Mouse (Mus musculus) limb, embryonic 11.5 days (tissue): ENCODE data around the gene Hist1h4c. TPM values are rescaled to one million over a fixed set of nuclear protein-coding genes. Genes with fewer than 3 reads are reported as not detected.
"Not testable (repeated sequence)": the region's sequence is repeated elsewhere in the genome, so short reads cannot be mapped to it uniquely, and the experiment has no call there.

ENCODE experiments used
- ATAC-seq: fragments of 200-750 bp; cut with Nextera tagmentation; 2 replicates; pipeline ENCODE4 v1.8.0; 2017; ENCODE audit warnings: low read depth; ENCODE audit not compliant: insufficient number of reproducible peaks, low FRiP score, low TSS enrichment
- DNase-seq: peaks from one replicate; pipeline ENCODE4 v3.0.0-alpha.2; 2015; ENCODE audit warnings: low spot score
- H3K27ac ChIP-seq: fragments of 300-500 bp; sonication (generic); replicated peaks from 2 replicates; pipeline ENCODE4 v1.5.1; 2014; ENCODE audit warnings: low read depth, mild to moderate bottlenecking, low read length
- H3K27me3 ChIP-seq: fragments of 300-500 bp; sonication (generic); 2 replicates; pipeline ENCODE4 v1.6.1; 2014; ENCODE audit warnings: mild to moderate bottlenecking, low read length, mixed read lengths; ENCODE audit not compliant: control insufficient read depth, insufficient read depth
- H3K36me3 ChIP-seq: fragments of 300-500 bp; sonication (generic); 2 replicates; pipeline ENCODE4 v1.6.1; 2014; ENCODE audit warnings: mild to moderate bottlenecking, low read length, moderate library complexity, mixed read lengths; ENCODE audit not compliant: control insufficient read depth, insufficient read depth
- H3K4me1 ChIP-seq: fragments of 300-500 bp; sonication (generic); 2 replicates; pipeline ENCODE4 v1.6.1; 2014; ENCODE audit warnings: low read length, mixed read lengths; ENCODE audit not compliant: control insufficient read depth, insufficient read depth
- H3K4me2 ChIP-seq: fragments of 300-500 bp; sonication (generic); 2 replicates; pipeline ENCODE4 v1.6.1; 2014; ENCODE audit warnings: low read depth, mild to moderate bottlenecking, moderate library complexity; ENCODE audit not compliant: severe bottlenecking
- H3K4me3 ChIP-seq: fragments of 300-500 bp; sonication (generic); 2 replicates; pipeline ENCODE4 v1.5.1; 2014; ENCODE audit warnings: low read depth, low read length
- H3K9ac ChIP-seq: fragments of 300-500 bp; sonication (generic); 2 replicates; pipeline ENCODE4 v1.6.1; 2014; ENCODE audit warnings: mild to moderate bottlenecking, low read length
- H3K9me3 ChIP-seq: fragments of 300-500 bp; sonication (generic); 2 replicates; pipeline ENCODE4 v1.6.1; 2016; ENCODE audit warnings: low read length; ENCODE audit not compliant: control insufficient read depth
- WGBS: fragments of 180-500 bp; shearing (Covaris S2); extraction: QIAGEN DNeasy Blood & Tissue Kit; methylation state at CpG from one replicate; pipeline ENCODE4 v1.1.7; 2014; 5-methylcytosine and 5-hydroxymethylcytosine counted together
- polyA plus RNA-seq: library from polyadenylated mRNA; unstranded; fragments of >200 nt; fragmentation: Nextera tagmentation; extraction: Ambion mirVana; gene quantifications from 2 replicates; pipeline ENCODE4 v1.2.1, GENCODE M21; 2014

Hist1h4c gene
- polyA plus RNA-seq, 1 experiment from 2014 or later = 6.6 TPM

DNA sequence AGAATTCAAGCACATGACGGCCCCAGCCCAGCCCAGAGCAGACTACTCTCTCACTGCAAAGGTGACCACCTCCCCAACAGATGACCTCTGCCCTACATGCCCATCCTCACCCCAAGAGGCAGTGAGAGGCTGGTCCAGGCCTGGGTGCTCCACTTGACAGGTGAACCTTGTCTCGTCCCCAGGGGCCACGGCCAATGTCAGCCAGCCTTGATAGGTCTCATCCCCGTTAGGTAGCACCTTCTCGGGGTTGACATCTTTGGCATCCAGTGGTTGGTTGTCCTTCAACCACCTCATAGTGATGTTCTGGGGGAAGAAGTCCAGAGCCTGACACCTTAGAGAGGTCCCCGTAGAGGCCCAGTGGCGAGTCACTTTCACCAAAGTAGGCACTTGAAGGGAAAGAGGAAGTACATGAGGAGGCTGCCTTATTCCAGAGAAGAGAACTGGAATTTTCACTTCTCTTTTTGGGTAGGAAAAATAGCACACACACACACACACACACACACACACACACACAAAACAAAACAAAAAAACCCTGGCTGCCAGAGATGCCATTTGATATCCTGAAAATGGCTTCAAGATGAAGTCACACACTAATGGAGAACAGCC, 7.6 kb upstream of the Hist1h4c start:
- no peaks in the 10 kb centered on the region for H3K36me3 ChIP-seq
- no peak overlapping the region for H3K27ac ChIP-seq
- H3K4me1 ChIP-seq = peaks cover 16% of the 10 kb centered on the region
- H3K9ac ChIP-seq = no peak overlapping the region
- H3K9me3 ChIP-seq = no peaks in the 10 kb centered on the region
- 94% methylated on average over 7 of the region's 7 CpGs for WGBS
- H3K27me3 ChIP-seq = no peaks in the 10 kb centered on the region
- ATAC-seq (no peak), DNase-seq (peak; percentile 17)
- H3K4me3 ChIP-seq = no peak overlapping the region
- no peak overlapping the region for H3K4me2 ChIP-seq

- H3K9me3 ChIP-seq, ATAC-seq, H3K4me3 ChIP-seq, H3K27ac ChIP-seq, H3K9ac ChIP-seq, H3K4me1 ChIP-seq, DNase-seq, H3K36me3 ChIP-seq, H3K27me3 ChIP-seq, H3K4me2 ChIP-seq: not testable (repeated sequence)
- WGBS = 93% methylated on average over 2 of the region's 2 CpGs
Measured at GRCm38 (mm10) chr13:23702801-23703200, 4.5 kb upstream of the Hist1h4c start.

- H3K4me2 ChIP-seq = no peak overlapping the region
- WGBS = 83% methylated on average over 4 of the region's 4 CpGs
Measured at GRCm38 (mm10) chr13:23702220-23702619, 4.0 kb upstream of the Hist1h4c start.

DNA sequence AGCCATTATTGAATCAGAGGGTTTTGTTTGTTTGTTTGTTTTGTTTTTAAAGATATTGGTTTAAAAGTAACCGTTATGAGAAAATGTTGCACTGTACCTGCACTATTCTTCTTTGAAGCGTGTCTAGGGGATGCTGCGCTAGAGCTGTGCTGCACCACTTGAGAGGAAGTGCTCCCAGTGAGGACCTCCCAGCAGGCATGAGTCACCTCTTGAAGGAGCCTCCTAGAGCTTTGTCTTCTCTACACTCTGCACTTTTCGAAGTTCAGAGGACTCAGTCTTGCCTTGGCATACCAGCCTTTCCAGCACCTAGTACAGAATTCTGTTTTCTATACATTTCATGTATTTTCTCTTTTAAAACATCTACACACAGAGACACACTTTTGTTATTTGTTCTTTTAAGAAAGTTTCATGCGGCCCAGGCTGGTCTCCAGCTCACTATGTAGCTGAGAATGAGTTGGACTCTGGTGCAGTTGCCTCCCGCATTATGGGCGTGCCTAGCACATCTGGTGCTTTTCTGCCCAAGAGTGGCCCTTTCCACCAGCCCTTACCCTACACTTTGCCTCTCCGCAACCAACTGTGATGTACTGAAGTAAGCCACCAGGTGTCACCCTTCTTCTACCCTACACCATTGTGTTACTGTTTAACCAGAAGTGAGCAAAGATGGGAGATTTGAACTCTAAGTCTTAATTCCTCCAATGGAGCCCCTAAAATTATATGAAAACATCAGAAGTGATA, 2.7 kb upstream of the Hist1h4c start:
- ATAC-seq (peak; percentile 66), DNase-seq (peak; percentile 81)
- WGBS = 33% methylated on average over 8 of the region's 8 CpGs
- Histone ChIP-seq H3K36me3 (no peaks in the 10 kb centered on the region), H3K27me3 (no peaks in the 10 kb centered on the region), H3K4me1 (no peaks in the 10 kb centered on the region), H3K9ac (no peak overlapping the region), H3K27ac (no peak overlapping the region), H3K4me3 (no peak overlapping the region), H3K4me2 (no peak overlapping the region), H3K9me3 (no peaks in the 10 kb centered on the region)

More at GRCm38 (mm10) chr13:23702220-23702619, 4.0 kb upstream of the Hist1h4c start:
- H3K9me3 ChIP-seq = no peaks in the 10 kb centered on the region
- no peaks in the 10 kb centered on the region for H3K4me1 ChIP-seq
- DNase-seq (peak; percentile 13), ATAC-seq (no peak)
- no peaks in the 10 kb centered on the region for H3K27me3 ChIP-seq
- H3K27ac ChIP-seq = no peak overlapping the region
- no peaks in the 10 kb centered on the region for H3K36me3 ChIP-seq
- H3K9ac ChIP-seq = no peak overlapping the region
- H3K4me3 ChIP-seq = no peak overlapping the region

DNA sequence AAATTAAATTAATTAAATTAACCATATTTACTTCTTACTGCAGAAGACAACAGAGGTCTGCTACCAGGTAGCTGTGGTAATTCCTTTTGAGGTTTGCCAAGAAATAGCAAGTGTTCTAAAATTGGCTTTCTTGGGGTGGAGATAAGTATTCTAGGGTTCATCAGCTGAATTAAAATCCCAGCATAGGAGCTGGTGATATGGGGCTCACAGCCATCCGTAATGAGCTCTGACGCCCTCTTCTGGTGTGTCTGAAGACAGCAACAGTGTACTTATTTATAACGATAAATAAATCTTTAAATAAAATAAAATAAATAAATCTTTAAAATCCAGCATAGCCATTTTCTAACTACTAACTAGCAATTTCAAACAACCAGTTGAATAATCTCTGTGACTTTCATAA, 1.5 kb upstream of the Hist1h4c start:
- 73% methylated on average over 3 of the region's 3 CpGs for WGBS
- H3K27me3 ChIP-seq = no peaks in the 10 kb centered on the region
- no peak overlapping the region for H3K4me3 ChIP-seq
- DNase-seq = peak; percentile 16
- no peaks in the 10 kb centered on the region for H3K9me3 ChIP-seq
- no peaks in the 10 kb centered on the region for H3K36me3 ChIP-seq
- no peak for ATAC-seq
- H3K4me2 ChIP-seq = no peak overlapping the region
- no peak overlapping the region for H3K27ac ChIP-seq
- H3K4me1 ChIP-seq = no peaks in the 10 kb centered on the region
- H3K9ac ChIP-seq = no peak overlapping the region

DNA sequence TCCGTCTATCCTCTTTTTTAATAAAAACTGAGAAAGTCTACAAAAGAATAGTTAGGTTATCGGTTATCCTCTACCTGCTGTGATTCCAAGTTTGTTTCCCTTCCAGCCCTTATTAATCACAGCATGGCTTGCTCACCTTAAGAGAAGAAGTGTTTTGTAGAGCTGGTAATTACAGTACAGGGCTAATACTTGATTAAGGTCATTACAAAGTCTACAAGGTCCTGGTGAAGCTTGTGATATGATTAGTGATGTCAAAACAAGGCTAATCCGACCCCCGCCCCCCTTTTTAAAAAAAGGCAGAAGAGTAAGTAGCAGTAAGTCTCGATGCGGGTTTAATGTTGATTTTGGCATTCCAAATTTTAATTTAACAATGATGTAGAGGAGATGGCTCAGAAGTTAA, 742 bp upstream of the Hist1h4c start:
- H3K4me3 ChIP-seq = no peak overlapping the region
- 78% methylated on average over 6 of the region's 6 CpGs for WGBS
- H3K9me3 ChIP-seq = no peaks in the 10 kb centered on the region
- no peak overlapping the region for H3K9ac ChIP-seq
- H3K27ac ChIP-seq = peak overlapping the region; percentile 31
- no peaks in the 10 kb centered on the region for H3K4me1 ChIP-seq
- DNase-seq (peak; percentile 18), ATAC-seq (no peak)
- no peaks in the 10 kb centered on the region for H3K27me3 ChIP-seq
- H3K36me3 ChIP-seq = no peaks in the 10 kb centered on the region
- H3K4me2 ChIP-seq = no peak overlapping the region

- peak; percentile 79 for DNase-seq
- peak; percentile 83 for ATAC-seq
- peak overlapping the region; percentile 86 for H3K27ac ChIP-seq
- no peaks in the 10 kb centered on the region for H3K4me1 ChIP-seq
- H3K4me2 ChIP-seq = peak overlapping the region; percentile 55
- peak overlapping the region; percentile 37 for H3K4me3 ChIP-seq
- no peaks in the 10 kb centered on the region for H3K9me3 ChIP-seq
- WGBS = under 1% methylated on average over 22 of the region's 32 CpGs
- H3K9ac ChIP-seq = peak overlapping the region; percentile 74
- no peaks in the 10 kb centered on the region for H3K36me3 ChIP-seq
- H3K27me3 ChIP-seq = no peaks in the 10 kb centered on the region
Measured at GRCm38 (mm10) chr13:23697491-23698299, 559 bp downstream of the Hist1h4c start.

- DNase-seq = peak; percentile 25
- H3K27ac ChIP-seq = peak overlapping the region; percentile 45
- WGBS = 53% methylated on average over 15 of the region's 15 CpGs
- ATAC-seq = no peak
- no peaks in the 10 kb centered on the region for H3K4me1 ChIP-seq
- no peak overlapping the region for H3K4me3 ChIP-seq
- H3K4me2 ChIP-seq = peak overlapping the region; percentile 7; the same call in 1 of the 2 replicates
- peak overlapping the region; percentile 34; the same call in 1 of the 2 replicates for H3K9ac ChIP-seq
- H3K9me3 ChIP-seq = no peaks in the 10 kb centered on the region
- no peaks in the 10 kb centered on the region for H3K36me3 ChIP-seq
- no peaks in the 10 kb centered on the region for H3K27me3 ChIP-seq
Measured at GRCm38 (mm10) chr13:23696061-23696474, 2.2 kb downstream of the Hist1h4c start.
